Mouse (Mus musculus) cerebellum, adult 9-11 months (tissue): Measurements from ENCODE around the gene Syk.

ENCODE experiments used
- DNase-seq: peaks from one replicate; pipeline ENCODE4 v3.0.0; 2022

Syk gene

DNA sequence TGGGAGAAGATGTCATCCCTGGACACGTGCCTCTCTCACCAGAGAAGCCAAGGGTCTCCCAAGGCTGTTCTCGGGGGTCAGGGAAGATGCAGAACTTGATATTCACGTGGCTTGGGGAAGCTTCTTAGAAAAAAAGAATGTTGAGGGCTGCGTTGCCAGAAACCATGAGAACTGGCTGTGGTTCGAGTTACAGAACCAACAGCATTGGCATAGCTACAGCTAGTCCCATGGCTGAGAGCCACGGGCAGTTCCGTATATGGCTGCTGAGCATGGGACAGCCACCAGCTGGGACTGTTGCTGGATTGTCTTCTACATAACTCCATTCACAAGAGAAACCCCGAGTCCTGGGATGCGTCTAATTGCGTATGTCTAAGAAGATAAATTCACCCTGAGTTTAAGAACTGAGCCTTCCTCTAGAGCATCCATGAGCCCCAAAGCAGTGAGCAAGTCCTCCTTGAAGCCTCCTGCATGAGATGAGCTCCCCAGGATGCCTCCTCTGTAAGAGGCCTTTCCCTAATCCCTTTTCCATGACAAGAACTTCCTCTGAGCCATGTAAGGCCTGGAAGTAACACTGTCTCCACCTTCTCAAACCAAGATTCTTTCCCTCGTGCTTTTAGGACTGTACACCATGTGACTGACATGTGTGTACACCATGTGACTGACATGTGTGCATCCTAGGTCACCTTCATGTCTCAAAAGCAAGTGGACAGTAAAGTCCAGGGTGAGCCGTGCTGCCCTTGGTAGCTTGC lies 71.3 kb downstream of the Syk start:
- no peak for DNase-seq

DNA sequence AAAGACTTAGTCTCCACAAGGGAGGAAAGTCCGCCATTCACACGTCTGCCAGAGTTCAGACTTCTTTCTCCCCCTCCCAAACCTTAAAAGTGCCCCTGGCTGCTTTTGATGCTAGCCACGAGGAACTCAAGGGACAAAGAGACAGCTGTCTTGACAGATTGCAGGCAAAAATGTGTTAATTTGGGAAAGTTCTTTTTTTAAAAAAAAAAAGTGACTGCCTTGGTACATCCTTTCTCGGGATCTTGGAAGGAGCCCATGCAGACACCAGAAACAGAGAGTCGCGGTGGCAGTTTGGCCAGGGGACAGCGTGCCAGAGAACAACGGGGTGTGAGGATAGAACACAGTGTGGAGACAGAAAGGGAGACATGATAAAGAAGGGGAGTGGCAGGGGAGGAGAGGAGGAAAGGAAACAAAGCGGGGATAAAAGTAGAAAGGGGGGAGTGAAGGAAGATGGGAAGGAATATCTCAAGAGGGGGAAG lies 71.9 kb downstream of the Syk start:
- no peak for DNase-seq

DNA sequence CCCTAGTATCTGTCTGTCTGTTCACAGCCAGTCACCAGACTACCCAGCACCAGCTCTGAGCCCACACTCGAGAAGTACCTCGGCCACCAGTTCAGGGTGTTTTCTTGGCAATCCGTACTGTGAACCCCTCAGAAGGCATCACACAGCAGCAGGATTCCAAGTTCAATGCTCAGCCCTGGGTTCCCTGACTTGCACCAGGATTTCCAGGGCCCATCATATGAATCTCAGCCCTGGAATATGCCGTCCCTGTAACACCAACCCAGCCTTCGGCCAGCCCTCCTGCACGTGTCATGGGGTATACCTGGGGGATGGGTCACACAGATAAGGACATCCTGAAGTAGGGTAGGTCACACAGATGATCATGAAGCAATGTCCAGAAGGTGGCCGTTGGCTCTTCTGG lies 75.0 kb downstream of the Syk start:
- DNase-seq = no peak

DNA sequence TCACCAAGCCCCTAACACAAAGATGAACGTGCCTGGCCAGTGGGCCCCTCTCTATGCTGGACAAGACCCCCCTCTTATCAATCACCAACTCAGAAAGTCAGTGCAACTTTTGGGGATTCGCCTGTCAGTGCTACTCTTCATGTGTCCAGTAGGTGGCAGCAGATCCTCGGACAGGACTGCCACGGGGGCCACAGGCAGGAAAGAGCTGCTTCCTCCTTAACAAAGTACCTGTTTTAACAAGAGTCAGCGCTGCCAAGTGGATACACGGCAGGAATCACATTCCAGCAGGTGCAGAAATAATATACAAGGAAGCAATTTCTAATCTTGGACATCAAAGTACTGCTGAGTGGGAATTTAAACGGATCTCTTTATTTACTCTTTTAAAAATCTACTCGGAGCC lies 75.5 kb downstream of the Syk start:
- peak; percentile 10 for DNase-seq

DNA sequence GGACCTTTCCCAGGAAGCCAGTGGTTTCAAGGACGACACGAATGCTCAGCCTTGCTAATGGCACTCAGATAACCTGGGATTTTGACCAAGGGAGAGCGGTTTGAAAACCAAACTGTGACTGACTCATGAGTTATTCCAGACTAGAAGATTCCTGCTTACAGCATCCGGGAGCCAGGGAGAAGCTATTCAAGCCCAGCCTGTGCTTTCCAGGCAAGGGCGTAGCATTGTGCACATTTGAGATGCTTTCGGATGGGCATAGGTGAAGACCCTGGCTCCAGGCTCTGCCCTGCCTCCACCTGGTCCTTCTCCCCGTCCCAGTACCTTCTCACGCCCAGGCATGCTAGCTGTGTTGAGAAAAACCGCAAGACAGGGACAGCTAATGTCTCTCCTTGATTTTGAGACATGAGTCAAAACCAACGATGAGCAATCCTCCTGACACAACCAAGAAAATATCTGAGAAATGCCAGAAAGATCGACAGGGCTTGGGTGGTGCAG lies 76.2 kb downstream of the Syk start:
- no peak for DNase-seq

DNA sequence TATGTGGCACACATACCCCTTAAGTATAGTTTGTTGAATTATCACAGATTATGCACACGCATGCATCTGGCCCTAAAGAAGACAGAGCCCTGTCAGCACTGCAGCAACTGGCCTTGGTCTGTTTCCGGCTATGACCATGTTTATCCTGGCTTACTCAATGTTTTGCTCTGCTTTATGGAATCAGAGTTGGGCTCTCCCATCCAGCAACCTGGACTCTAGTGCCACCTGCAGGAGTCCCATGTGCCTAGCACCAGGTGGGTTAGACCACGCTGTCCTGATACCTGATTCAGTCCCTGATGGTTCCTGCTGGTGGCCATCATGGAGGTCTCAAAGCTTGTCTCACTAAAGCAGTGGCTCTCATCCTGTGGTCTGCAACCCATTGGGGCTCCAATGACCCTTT lies 86.9 kb downstream of the Syk start:
- no peak for DNase-seq

DNA sequence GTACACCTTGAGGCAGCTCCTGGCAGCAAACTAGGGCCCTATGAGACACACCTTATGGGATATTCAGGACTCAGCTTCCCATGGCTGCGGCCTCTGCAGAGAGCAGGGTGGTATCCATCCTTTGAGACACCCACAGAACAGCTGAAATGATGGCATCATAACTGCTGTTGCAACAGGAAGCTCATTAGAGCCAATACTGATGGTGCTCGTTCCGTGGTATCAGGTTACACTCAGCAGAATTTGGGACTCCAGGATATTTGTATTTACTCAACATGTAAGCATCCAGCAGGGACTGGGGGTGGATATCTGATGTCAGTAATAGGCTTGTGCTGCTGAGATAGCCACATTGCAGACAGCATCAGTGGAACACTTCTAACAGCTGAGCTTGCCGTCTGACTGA lies 90.3 kb downstream of the Syk start:
- DNase-seq = no peak

DNA sequence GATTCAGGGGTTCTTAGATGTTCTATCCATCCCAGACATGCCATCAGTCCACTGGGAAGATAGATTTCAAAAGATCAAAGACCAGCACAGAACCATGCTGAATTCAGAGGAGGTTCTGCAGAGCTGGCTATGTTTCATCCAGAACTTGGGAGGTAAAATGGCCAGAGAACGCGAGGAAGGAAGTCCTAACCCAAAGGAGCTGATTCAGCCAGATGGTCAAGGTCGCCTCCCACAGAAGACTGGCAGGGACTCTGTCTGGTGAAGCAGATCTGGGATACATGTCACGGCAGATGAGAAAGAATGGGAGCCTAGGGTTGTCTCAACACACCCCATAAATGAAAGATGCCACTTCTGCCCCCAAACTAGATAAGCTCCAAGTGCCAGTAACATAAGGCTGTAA lies 90.9 kb downstream of the Syk start:
- DNase-seq = no peak

DNA sequence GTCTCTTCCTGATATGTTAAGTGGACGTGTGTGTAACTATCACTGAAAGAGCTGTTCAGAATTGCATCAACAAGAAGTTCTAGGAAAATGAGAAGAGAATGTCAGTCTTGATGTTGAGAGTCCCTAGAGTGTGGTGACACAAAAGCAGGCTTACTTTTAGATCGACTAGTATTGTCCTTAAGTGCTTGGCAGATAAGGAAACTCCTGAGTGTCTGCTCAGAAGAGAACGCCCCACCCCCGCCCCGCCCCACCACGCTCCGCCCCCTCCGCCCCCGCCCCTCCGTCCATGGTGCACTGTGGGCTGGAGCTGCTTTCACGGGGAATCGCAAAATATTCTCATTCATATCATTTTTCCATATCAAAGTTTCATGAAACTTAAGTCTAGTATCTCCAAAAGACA lies 91.9 kb downstream of the Syk start:
- no peak for DNase-seq

DNA sequence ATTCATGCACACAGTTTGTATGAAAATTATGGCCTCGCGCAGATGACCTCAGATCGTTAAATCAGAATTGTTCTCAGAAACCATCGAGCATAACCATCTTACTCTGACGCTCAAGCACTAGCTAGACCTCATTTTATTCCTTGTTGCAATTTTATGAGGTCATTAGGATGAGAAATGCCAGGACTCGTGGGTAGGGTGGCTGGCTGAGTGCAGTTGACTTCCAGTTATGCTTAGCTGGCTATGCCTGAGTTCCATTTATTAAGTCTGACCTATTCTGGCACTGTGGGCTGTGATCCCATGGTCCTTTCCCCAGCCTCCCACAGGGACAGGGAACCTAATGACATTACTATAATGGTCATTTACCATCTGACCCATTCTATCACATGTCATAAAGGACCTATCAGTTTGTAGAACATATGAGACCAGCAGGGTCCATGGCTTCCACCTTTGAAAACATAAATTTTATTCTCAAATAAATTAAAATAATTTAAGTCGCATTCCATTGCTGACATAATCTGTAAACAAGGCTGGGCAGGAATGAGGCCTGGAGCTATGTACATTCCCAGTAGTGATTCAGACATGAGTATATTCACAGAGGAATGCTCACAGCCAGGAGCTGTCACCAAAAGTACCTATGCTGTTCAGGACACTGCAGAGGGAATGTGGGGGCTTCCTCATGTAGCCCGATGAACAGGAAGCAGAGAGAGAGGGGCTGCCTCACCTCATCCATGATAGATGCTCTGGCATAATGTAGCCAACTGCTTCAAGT lies 92.7 kb downstream of the Syk start:
- DNase-seq = no peak

DNA sequence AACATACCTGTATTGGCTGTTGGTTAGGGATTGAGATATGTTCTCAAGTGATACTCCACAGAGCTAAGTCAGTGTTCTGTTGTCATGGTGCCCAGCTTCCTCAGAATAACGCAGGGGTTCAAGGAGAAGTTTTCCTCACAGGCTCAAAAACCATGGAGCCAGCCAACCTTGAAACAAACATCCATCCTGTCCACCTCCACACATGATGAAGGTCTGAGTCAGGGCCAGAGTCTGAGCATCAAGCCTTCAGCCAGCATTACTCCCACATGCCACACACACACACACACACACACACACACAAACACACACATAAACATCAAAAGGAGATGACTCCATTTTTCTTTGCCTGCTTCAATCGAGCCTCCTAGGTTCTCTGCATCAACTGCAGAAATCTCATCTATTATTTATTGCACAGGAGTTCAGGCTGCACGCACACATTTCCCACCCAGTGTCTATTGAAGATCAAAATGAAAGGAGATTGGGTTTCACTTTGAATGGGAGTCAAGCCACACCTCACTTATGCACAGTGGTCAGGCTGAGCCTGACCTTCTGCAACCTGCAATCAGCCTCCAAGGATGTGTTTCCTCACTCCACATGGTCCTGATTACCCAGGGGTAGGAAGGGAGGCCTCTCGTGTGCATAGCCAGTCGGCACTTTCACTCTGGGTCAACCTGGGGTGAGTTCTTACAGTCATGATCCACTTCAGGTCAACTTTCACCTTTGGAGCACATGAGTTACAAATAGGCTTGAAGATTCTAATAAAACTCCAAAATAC lies 93.9 kb downstream of the Syk start:
- DNase-seq = no peak

DNA sequence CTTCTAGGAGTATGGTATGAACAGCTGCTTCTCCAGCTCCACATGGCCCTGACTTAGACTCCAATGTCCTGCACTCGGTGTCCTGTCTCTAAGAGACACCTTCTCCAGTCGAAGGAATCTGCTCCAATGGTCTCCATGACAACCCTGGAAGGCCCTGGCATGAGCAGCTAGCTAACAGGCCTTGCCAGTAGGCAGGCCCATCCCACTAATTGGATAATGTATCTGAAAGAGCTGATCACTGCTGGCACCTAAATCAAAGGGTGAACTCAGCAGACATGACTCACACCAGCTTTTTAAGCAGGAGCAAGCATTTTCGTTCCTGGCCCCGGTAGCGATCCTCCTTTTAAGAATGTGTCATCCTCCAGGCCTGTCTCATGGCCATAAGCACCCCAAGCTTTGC lies 96.9 kb downstream of the Syk start:
- DNase-seq = peak; percentile 20

DNA sequence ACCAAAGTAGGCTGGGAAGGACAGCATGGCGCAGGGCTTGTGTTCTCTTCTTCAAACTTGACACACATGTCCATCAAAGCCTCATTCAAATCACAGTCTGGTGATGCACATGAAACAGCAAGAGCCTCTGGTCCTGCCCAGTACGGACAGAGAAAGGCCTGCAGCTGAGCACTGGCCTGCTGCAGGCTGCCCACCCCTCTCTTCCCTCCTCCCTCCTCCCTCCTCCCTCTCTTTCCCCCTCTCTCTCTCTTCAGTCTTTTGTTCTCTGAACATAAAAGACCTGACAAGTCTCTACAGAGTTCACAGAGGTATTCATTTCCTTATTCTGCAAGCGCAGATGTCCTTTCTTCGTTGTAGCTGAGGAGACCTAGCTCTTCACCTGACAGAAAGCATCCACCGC lies 99.1 kb downstream of the Syk start:
- DNase-seq = no peak

DNA sequence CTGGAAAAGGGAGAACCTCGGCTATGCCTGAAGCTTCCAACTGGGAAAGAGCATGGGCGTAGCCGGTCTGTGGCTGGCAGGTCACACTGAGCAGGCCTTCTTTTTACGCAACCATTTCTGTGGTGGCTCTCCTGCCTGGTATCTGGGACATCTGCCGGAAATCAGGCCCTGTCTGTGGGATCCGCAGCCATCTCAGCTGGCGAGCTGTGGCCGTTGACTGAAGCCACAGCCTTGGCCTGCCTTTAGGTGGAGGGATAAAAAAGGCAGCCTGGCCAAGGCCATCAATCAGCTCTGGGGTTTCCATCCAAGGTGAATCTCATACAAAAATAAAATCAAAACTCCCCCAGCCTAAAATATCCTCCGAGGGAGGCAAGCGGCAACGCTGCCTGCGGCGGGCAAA lies 107.5 kb downstream of the Syk start:
- peak; percentile 10 for DNase-seq

DNA sequence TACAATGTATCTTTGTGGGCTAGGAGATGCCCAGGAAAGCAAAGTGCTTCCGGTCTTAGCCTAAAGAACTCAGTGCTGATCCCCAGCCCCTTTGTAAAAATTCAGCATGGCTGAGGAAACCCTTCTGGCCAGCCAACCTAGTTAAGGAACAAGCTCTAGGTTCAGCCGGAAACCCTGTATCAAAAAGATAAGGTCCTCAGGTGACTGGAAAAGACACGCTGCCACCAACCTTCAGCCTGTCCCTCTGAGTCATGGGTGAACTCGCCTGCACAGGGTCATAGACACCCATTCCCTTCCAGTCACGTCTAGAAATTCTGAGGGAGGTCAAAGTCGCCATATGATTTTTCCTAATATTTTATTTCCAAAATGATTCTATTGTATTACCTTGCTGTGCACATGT lies 109.3 kb downstream of the Syk start:
- no peak for DNase-seq

DNA sequence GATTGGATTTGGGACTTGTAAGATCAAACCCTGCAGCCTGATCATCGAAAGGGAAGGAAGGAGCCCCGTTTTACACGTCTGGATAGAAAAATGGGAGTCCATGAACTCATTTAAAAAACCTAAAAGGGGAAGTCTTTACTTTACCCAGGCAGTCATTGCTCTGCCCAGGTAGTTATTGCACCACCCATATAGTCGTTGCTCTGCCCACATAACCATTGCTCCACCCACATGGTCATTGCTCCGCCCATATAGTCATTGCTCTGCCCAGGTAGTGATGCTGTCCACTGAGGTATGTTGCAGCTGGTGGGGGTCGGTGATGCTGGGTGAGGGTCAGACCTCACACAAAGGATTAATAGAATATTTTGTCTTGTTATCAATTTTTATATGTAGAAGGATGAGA lies 111.9 kb downstream of the Syk start:
- no peak for DNase-seq
